Mouse (Mus musculus) yolk sac, embryonic 10.5 days (tissue): ENCODE results near the gene Parp8.

ENCODE experiments used
- DNase-seq: peaks from one replicate; pipeline ENCODE4 v3.0.0-alpha.2; 2017; ENCODE audit warnings: low spot score

The Parp8 gene

DNA sequence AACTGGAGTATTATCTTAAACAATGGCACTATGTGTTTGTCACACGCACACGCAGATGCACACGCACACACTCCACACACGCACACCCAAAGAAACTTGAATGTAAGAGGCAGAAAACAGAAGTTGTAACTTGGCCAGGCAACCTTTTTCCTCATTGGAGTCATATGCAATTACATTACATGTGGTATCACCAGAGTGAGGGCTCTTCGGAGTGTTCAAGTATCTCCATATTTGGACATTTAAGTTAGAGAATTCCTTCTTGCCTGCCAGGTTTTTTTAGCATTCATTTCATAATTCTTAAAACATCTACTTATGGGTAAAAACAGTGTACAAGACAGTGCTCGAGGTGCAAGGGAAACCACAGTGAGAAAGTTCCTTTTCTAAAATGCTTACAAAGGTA is 6.7 kb downstream of the Parp8 start:
- no peak for DNase-seq

DNA sequence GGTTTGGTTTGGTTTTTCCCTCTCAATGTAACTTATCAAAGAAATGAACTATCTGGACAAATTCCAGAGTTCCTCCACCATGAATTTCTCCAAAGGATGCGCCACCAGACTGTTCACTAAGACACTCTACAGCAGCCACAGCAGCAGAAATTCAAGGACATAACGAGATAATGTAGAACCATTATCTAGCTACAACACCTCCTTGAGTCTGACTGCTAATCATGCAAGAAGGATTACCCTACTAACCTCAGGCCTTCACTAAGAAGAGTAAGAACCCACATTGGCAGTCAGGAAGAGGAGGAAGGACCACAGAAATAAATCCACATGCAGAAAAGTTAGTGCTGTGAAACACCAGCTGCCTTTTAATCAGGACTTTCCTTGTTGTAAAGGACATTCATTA is 11.8 kb downstream of the Parp8 start:
- no peak for DNase-seq

DNA sequence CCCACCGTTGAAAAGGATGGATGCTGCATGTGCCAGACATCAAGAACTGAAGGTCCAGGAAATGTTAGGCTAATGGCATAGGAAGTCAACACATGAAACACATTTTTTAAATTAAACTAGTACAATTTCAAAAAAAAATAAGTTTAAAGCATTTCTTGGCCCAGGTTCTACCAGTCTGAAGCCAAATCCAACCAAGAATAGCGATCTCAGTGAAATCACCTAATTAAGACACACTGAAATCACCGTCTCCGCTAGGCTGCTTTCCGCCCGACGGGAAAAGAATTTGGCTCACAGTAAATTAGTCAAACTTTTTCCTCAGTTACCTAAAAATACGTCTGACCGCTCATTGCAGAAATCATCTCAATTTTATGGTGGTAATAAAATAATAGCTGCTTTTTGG is 13.3 kb downstream of the Parp8 start:
- DNase-seq = no peak

- no peak for DNase-seq
Observed at GRCm38 (mm10) chr13:117010143-117010542, 15.2 kb downstream of the Parp8 start.

- no peak for DNase-seq
Observed at GRCm38 (mm10) chr13:117008021-117009015, 17.0 kb downstream of the Parp8 start.

DNA sequence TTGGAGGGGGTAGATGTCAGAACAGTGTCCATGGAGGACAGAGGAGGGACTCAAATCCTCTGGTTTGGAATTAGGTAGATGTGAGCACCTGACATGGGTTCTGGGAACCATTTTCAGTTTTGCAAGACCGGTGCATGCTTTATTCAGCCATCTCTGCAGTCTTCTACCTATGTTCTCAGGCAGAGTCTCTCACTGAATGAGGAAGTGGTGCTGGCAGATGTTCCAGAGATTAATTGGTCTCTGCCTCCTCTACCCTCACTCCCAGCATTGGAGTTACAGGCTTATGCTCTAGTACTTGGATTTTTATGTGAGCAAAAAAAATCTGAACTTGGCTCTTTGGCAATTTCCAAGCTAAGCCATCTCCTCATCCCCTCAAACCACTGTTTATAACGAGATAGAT is 17.8 kb downstream of the Parp8 start:
- DNase-seq = no peak

- DNase-seq = no peak
Observed at GRCm38 (mm10) chr13:117006638-117007037, 18.7 kb downstream of the Parp8 start.

DNA sequence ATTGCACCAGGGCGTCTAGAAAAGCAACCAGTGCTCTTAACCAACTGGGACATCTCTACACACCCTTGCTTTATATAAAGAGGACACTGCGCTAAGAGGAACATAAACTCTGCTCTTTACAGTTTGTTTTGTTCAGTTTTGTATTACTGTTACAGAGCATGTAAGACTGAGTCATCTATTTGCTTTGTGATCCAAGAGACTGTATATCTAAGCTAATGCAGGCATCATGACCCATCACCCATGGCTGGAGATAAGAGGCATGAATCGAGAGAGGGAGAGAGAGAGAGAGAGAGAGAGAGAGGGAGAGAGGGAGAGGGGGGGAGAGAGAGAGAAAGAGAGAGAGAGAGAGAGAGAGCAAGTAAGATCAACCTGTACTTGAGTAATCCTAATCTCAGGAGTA is 24.8 kb downstream of the Parp8 start:
- DNase-seq = no peak

DNA sequence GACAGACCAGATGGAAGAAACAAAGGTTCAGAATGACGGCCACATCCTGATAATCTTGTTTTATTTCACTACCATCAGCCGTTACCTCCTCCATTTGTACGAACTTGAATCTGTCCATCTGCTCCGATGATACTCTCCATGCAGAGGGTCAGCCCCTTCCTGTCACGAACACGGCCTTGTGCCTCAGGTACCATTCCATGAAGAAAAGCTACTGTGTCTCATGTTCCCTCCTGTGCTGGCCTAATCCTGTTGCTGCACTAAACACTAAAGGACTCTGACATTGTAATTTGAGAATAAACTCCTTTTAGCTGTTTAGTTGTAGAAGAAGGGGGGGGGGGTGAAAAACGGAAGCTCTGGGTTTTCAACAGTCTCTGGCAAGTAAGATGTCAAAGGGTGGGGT is 33.8 kb downstream of the Parp8 start:
- DNase-seq = no peak

GRCm38 (mm10) chr13:116990327-116990726 is 35.0 kb downstream of the Parp8 start:
- no peak for DNase-seq

GRCm38 (mm10) chr13:116988706-116989105 is 36.6 kb downstream of the Parp8 start:
- no peak for DNase-seq

- no peak for DNase-seq
Observed at GRCm38 (mm10) chr13:116988208-116988607, 37.1 kb downstream of the Parp8 start.

DNA sequence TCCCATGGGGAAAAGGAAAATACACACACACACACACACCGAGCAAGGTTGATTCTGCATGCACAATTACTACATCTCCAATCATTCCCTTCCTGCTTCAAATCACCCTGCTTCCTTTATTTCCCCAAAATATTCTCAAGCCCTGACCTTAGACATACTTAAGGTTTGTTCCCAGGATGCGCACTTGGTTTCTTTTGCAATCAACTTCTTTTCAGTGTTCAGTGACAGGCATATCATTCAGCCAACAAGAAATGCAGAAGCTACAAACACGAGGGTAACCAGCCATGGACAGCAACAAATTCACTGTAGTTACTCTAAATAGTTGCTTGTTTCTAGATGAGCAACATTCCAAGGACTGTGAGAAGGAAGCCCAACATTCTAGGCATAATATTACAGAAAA is 38.1 kb downstream of the Parp8 start:
- no peak for DNase-seq

DNA sequence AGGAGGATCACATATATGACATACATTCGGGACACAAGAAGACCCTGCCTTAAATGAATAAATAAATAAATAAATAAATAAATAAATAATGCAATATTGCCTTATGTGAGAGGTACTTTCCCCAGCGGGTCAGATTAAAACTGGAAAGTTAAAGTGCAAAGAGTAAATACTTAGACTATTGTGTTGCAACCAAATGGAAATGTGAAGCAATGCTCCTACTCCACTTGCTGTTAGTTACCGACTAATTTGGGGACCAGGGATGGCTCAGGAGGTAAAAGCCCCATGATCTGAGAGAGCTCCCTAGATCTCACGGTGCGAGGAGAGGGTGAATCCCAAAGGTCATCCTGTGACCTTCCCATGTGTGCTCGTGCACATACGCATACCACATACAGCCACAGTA is 38.7 kb downstream of the Parp8 start:
- no peak for DNase-seq

GRCm38 (mm10) chr13:116974081-116974860 is 51.1 kb downstream of the Parp8 start:
- no peak for DNase-seq

DNA sequence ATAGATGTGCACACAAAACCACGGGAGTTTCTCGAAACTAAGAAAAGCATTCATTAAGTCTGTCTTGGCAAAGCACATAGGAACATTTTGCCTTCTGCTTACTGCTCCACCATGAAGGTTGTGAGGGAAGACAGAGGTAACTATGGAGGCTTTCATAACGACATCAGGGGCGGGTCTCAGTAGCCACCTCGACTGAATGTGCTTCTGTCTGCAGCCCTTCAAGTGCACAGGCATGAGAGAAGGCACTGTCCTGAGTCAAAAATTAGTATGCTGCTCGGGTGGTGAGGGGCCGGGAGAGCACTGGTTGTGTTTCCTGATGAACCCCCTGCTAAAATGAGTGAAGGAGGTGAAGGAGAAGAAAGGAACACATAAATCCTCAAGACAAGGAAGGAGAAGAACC is 51.8 kb downstream of the Parp8 start:
- DNase-seq = no peak

DNA sequence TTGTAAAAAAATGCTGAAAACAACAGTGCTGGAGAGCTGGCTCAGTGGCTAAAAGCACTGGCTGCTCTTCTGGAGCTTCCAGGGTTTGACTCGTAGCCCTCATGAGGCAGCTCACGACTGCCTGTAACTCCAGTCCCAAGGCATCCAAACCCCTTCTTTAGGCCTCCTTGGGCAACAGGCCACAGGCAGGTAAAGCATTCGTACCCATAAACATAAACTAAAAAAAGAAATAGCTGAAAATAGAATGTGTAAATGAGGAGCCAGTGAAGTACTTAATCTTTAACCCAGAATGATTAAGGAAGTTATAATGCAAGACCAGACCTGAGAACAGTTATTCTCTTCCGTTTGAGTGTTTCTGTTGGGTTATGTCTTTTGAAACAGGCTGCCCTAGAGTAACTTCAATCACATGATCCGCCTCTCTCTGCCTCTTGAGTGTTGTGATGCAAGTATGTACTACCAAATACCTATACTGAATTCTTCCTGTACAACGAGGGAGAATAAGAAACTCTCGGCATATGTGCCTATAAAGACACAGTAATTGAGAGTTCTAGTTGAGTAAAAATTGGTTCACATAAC is 53.2 kb downstream of the Parp8 start:
- DNase-seq = no peak

GRCm38 (mm10) chr13:116970706-116971428 is 54.5 kb downstream of the Parp8 start:
- no peak for DNase-seq

DNA sequence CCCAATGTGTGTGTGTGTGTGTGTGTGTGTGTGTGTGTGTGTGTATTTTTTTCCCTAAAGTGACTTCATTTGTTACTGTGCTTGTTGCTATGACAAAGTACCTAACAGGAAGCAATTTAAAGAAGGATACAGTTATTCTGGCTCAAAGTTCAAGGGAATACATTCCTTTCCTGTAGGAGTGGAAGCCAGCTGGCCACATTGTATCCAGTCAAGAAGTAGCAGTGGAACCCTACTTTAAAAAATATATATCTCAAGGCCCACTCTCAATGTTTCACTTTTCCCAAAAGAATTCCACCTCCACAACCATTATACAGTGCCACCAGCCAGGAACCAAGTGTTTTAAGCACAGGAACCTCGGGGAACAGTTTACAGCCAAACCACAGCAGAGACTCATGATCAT is 55.7 kb downstream of the Parp8 start:
- no peak for DNase-seq

DNA sequence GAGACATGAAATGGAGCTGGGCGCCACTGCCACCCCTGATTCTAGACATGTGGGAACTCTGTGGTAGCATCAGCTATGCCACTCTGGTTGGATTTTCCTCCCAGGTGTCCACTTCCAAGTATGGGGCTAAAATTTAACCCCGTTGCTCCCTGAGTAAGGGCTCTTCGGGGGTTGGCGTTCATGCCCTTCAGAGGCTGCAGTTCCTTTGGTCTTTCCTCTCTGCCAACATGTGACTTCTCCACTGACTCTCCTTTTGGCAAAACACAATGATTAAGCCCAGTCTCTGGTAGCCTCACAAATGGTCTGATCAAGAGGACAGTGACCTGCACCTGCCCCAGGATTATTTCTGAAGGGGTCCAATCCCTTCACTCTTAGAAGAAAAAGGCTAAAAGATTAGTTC is 56.4 kb downstream of the Parp8 start:
- no peak for DNase-seq

DNA sequence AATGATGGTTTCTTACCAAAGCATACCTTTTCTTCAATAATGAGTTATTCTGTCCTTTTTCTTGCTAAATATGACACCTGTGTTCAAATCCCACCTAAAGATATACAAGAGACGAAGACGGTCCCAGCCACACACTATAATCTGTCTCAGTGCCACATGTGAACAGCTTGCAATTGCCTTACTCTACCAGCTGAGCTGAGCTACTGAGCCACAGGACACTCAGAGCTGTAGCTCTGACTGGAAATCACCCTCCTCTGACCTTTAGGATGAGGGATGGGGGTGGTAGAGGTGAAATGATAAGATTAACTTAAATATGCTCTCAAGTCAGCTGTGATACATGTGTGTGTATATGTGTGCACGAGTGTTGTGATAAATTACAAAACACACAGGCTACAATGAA is 57.9 kb downstream of the Parp8 start:
- DNase-seq = no peak
